Mouse (Mus musculus) monocyte, adult 2 months (primary cell): ENCODE data around the gene Ptges2.

ENCODE experiments used
- DNase-seq, 2 experiments: peaks; one replicate each; pipeline ENCODE4 v3.0.0; 2022; ENCODE audit warnings: low spot score in 2 of 2, low read depth in 1 of 2

Gene Ptges2

DNA sequence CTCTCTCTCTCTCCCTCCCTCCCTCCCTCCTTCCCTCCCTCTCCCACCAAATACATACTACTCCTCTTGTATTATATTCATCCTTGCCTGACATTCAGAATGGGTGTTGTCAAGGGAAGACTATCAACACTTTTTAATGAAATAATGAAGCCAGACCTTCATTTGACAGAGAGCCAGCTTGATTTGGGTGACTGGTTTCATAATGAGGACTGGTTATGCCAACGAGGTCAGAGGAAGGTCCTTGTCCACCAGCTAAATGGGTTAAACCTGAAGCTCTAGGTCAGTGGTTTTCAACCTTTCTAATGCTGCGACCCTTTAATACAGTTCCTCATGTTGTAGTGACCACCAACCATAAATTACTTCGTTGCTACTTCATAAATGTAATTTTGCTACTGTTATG, 43.0 kb downstream of the Ptges2 start:
- no peak for DNase-seq

DNA sequence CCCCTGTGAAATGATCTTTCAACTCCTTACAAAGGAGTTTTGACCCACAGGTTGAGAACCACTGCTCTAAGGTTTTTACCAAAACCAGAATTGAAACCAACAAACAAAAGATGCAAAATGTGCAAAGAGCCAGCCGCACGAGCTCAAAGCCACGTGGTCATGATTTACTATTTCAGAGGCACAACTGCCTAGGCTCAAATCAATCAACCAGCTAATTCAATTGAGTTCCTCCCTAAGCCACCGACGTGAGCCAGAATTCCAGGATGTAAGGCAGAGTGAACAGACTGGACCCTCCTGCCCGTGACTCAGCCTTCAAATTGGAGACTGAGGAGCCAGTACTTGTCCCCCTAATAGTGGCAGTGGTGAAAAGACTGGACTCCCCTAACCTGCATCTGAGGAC, 43.5 kb downstream of the Ptges2 start:
- no peak for DNase-seq

DNA sequence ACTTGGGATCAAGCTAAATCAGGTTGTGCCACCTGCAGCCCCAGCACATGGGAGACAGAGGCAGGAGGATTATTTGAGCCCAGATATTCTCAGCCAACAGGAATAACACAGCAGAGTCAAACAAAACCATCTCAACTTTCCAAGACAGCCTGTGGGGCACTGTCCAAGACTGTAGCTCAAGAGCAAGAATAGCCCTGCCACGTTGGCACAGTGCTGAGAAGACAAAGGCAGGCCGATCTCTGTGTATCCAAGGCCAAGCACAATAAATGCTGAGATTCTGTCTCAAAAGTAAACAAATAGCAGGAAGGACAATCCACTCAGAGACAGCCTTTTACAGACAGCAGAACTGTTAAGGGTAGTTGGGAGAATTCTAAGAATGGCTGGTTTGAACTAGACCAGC, 44.5 kb downstream of the Ptges2 start:
- DNase-seq, result no peak

DNA sequence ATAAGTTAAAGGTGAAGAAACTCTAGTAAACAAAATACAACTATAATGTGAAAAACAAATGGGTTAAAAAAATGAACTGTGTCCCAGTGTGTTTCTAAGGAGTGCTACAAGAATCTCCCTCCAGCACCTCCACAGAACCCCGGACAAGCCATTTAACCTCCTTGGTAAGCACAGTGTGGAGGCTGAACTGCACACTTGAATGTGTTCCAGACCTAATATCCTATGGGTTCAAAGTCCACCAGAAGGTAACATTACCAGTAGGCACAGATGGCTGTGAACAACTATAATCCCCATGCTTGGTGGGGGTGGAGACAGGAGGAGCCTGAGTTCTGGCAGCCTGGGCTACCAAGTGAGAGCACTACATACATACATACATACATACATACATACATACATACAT, 44.9 kb downstream of the Ptges2 start:
- DNase-seq, result no peak

DNA sequence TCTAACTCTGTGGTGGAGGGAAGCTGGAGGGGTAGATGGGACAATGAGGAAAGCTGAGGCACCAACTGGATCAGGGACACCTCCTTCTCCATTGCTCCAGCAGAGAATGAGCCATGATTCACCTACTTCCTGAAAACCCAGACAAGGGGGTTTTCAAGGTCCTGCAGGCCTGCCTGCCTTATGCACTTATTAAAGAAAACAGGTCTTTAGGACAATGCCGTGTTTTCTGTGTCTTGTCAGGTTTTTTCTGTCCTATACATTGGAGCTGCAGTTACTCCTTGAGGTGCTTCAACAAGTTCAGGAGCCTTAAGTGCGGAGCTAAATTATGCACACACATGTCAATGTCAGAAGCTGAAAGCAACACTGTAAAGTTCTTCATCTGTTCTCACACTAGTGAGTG, 45.9 kb downstream of the Ptges2 start:
- no peak for DNase-seq

DNA sequence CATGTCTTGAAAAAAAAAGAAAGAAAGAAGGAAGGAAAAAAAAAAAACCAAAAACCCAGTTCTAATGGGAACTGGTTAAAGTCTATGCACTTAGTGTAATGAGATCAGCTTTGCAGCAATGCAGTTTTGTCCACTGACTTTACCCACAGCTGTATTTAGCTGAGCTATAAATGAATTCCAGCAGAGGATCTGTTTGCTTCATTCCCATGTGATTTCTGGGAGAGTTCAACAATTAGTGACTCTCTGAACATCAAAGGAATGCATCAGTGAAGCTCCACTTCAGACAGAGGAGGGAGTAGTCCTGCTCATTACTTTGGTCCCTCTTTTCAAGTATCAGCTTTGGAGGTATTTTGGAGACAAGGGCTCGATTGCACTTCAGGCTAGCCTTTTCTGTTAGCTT, 49.8 kb downstream of the Ptges2 start:
- no peak for DNase-seq

DNA sequence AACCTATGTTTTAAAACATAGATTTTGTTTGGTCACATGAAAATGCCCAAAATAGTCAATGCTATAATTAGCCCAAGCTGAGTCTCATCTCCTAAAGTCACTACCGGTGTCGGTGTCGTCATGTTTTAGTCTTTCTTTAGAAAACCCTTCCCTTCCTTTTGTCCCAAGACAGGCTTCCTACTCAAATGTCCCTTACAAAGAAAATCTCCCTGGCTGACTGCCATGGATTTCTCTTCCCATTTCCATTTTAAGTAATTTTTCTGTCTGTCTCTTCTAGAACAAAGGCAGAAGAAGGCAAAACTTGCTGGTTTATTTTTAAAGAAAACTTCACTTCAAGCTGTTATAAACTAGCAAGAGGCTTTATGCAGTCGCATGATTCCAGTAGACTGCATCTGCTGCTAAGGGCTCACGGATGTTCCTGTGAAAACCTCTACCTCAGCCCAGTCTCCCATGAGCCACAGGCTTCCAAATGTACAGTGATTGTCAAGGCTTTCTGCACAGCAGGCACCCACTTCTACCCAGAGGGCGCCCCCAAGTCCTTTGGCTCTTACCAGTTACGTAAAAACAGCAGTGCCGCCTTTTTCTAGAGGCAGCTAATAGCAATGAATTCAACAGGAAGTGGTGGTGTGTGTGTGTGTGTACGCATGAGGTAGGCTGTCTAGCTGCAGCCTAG, 51.7 kb downstream of the Ptges2 start:
- DNase-seq, result no peak

DNA sequence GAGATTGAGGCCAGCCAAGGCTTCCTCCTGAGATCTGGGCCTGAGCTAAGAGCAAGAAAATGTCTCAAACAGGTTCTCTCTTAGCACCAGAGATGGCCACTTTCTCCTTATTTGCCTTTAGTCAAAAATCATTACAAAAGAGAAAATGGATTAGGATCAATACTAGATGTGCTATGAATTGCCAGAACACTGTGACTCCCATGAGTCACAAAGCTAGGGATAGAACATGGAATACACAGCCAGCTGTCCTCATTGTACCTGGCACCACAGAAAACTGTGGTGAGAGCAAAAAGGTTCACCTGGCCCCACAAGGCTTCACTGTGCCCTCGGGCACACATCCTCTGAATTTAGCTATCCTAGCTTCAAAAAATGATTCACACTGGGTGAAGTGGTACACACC, 52.8 kb downstream of the Ptges2 start:
- DNase-seq, result no peak

DNA sequence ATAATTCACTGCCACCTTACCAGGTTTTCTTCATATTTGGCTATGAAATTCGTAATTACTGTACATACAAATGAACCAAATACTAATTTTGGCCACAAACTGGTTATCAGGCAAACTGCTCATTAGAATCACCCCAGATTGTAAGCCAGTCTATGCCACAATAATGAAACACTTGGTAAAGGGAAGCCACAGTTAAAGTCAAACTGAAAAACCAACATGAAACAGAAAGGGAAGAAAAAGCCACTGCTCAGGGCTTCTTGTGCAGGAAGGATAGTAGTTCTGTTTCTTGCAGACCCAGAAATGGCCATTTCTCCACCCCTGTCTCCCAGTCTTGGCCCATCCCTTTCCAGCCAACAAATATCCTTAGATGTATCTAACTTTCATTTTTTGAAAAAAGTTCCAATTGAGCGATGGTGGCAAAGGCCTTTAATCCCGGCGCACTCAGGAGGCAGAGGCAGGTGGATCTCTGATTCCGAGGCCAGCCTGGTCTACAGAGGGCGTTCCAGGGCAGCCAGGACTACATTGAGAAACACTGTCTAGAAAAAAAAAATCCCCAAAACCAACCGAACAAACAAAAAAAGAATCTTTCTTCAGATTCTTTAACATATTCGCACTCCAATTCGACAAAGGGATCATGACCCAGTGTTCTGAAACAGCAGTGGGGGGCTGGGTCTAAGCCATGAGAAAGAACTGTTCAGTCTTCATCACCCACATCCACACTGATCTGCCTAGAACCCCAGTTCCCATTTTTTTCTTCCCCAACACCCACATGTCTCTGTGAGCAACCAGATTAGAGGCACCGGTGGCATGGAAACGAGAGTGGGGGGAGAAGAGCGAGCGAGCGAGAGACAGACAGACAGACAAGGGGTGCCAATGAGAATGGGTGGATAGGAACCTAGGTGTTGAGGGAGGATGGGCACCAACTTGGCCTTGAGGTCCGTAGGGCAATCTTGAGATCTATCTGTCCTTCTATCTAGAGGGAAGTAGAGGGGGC, 54.4 kb downstream of the Ptges2 start, which contains the start of gene Naif1:
Gene Naif1, plus strand, starts transcription at position 697 of the 994 bp plus-strand sequence.
- peak in 1 of 2 experiments; percentile 6 for DNase-seq

DNA sequence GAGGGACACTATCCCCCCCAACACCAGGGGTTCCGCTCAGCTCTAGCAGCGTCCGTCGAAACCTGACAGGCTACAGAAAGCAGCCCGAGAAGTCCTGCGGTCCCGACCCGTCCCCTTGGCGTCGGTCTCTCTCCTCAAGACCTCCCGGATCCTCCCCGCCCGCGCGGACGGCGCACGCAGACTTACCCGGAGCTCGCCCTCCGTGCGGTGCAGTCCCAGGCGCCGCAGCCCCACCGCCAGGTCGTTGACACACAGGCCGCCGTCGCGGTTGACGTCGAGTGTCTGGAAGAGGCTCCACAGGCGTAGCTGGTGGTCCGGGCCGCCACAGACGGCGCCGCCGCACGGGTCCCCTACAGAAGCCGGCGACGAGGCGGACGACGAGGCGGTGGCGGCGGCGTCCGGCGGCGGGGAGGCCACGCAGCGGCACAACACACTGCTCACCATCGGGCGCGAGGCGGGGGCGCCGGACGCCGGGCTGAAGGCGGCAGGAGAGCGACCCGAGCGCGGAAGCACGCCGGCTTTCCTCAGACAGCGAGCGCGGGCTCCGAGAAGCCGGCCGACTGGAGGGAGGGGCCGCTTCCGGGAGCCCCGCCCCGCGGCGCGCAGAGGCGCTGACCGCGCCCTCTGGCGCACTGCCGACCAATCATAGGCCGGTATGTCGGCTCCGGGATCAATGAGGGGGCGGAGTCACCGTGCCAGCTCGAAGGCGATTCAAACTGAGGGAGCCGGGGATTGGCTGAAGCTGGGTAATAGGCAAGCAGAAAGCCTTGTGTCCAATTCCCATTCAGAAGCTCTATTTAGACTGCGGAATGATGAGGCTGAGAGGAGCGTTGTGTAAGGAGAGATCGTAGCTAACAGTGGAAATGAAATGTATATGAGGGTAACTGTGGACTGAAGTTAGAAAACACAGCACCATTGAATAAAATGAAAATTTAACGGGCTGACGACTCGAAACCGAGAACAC, 55.5 kb downstream of the Ptges2 start, which contains the start of gene Slc25a25:
Gene Slc25a25, minus strand, starts transcription at position 565 of the 964 bp plus-strand sequence.
- peak; percentile 90 to 93 for DNase-seq

DNA sequence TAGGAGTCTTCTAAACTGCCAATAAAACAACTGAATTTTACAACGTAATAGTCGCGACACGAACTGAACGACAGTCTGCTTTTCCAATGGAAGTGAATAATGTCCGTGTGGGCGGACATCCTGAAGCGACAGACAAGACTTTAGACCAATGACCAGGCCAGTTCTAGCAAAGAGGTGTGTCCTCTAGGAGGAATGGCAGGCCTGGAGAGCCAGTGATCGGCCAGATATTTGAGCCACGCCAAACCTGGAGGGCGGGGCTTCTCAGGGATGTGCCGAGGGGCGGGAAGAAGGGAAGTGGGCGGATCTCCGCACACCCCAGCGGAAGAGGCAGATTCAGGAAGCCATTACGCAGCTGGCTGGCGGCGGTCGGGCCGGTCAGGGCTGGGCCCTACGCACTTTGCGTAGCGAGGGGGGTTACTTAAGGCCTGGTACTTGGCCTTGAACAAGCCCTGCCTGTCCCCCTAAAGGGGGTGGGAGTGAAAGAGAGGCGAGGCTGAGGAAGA, 56.2 kb downstream of the Ptges2 start:
- peak; percentile 98 to 99 for DNase-seq

DNA sequence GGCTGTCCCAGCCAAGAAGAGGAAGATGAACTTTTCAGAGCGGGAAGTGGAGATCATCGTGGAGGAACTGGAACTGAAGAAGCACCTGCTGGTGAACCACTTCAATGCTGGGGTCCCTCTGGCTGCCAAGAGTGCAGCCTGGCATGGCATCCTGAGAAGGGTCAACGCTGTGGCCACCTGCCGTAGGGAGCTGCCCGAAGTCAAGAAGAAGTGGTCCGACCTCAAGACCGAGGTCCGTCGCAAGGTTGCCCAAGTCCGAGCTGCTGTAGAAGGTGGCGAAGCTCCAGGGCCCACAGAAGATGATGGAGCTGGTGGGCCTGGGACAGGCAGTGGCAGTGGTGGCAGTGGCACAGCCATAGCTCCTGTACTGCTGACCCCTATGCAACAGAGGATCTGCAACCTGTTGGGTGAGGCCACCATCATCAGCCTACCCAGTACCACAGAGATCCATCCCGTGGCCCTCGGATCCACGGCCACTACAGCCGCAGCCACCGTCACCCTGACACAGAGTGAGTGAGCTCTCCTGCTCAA, 56.8 kb downstream of the Ptges2 start:
- DNase-seq, result no peak

DNA sequence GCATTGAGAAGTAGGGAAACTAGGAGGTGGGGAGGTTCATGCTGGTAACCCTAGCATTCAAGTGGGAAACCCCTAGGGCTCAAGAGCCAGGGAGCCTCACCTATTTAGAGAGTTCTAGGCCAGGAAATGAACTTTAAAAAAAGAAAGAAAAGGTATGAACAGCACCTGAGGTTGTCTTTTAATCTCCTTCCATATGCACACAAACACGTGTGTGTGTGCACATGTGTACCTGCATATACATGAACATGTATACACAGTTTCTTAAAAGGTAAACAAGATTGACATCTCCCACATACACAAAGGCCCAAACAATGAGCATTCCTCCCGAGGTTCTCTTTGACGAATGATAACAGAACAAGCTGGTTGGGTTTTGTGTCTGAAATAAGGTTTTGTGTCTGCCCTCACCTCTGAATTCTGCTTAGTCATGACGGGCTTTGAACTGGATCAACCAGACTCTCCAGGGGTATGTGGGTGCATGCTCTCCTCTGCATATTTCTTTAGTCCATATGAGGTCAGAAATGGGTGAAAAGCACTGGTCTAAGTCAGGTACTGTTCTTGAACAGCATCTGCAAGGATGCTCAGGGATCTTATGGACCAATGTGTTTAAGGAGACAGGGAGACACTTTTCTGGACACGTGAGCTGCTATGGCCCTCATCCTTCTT, 58.1 kb downstream of the Ptges2 start:
- no peak for DNase-seq

DNA sequence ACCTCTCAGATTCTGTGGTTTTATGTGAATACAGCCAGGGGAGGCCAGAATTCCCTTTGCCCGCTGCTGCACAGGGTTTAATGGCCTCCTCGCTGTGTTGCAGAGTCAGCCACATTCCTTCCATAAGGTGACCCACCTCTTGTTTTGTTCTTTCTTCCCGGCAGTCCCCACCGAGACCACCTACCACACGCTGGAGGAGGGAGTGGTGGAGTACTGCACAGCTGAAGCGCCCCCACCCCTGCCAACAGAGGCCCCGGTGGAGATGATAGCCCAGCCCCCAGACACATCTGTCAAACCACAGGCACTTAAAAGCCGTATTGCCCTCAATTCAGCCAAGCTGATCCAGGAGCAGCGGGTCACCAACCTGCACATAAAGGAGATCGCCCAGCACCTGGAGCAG, 58.9 kb downstream of the Ptges2 start:
- no peak for DNase-seq

DNA sequence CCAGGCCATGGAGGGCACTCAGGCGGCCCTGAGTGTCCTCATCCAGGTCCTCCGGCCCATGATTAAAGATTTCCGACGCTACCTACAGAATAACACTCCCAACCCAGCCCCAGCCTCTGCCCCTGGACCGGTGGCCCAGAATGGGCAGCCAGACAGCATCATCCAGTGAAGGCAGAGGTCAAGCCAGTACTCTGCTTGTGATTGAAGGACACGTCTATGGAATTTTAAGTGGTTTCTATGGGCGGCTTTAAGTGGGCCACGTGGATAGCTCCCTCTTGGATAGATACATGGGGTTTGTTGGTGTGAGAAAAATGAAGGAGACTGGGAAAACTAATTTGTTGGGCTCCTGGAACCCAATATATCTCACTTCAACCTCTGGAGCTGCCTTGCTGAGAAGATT, 59.4 kb downstream of the Ptges2 start:
- no peak for DNase-seq
